In the genomic region with DNA sequence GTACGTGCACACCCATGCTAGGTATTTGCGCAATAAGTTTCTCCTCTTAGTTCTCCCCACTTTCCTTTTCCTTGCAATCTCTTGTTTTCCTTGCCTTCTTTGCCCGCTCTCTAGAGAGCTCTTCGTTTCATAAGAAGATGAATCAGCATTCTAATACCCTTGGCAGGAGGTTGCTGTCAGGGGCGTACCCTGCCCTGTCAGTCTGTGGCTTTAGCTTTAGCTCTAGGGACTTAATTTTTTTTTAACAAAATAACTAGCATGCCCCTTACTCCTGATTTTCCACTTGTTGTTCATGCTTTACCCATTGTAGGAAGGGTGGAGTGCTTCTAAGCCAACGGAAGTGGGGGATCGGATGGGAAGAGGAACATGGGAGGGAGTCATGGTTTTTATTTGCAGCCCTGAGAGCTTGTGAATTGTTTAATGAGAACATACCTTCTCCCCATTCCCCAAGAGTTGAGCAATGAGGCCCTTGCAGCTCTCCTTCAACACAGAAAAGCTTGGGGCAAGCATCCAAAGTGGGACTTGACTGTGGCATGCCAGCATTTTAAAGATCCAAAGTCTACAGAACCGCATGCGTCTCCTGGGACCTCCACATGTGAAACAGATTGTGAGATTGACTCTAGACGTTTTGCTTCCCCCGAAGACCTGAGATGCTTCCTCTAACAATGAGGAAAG, we compare ENCODE assay signal across 12 mouse cellular contexts.
DNase-seq lines count a peak whose midpoint lies in the region; ATAC-seq and TF ChIP-seq lines count a peak whose summit lies in the region.
"Had no signal": no experiment of that assay in that cellular context is flagged by ENCODE, and none has a peak within 500 bp of the region (broad histone marks: within the 10 kb centered on the region; RNA-seq: fewer than 3 reads in every experiment).

No protein-coding gene starts in this region.

- no peak overlapping the region for H3K4me2 ChIP-seq in heart, embryonic 12.5 days
- H3K4me2 ChIP-seq: forebrain, embryonic 13.5 days had no signal

- H3K4me3 ChIP-seq in heart, embryonic 12.5 days: no peak overlapping the region
- no peak overlapping the region for H3K4me3 ChIP-seq in layer of hippocampus, adult 2 months
- H3K4me3 ChIP-seq: forebrain, embryonic 13.5 days had no signal

- 74% methylated on average over 11 of the region's 11 CpGs for WGBS in heart, embryonic 12.5 days

- H3K27ac ChIP-seq in heart, embryonic 12.5 days (ENCODE audit: poor library complexity, severe bottlenecking): no peak overlapping the region
- H3K27ac ChIP-seq in layer of hippocampus, adult 2 months: no peak overlapping the region
- H3K27ac ChIP-seq: forebrain, embryonic 13.5 days had no signal

- no peak for TF ChIP-seq CTCF in layer of hippocampus, adult 2 months (conservative IDR thresholded peaks at IDR 0.05)

- H3K9me3 ChIP-seq in heart, embryonic 12.5 days (replicated peaks): 0 out of 2 replicates have a peak, but pooled peaks cover 6% of the 10 kb centered on the region

- no peaks in the 10 kb centered on the region for H3K36me3 ChIP-seq in heart, embryonic 12.5 days

- no peak for ATAC-seq in heart, embryonic 12.5 days (ENCODE audit: insufficient number of reproducible peaks, low FRiP score)
- ATAC-seq: forebrain, embryonic 13.5 days had no signal

- no peaks in the 10 kb centered on the region for H3K27me3 ChIP-seq in heart, embryonic 12.5 days (replicated peaks)
- H3K27me3 ChIP-seq: forebrain, embryonic 13.5 days had no signal

- H3K4me1 ChIP-seq in heart, embryonic 12.5 days (replicated peaks): peaks cover 7% of the 10 kb centered on the region; the same call in 1 of the 2 replicates

- no peak overlapping the region for H3K9ac ChIP-seq in heart, embryonic 12.5 days
- H3K9ac ChIP-seq: forebrain, embryonic 13.5 days had no signal

- peak; percentile 18 for DNase-seq in heart, adult 8-10 months (ENCODE audit: low spot score)
- DNase-seq in adipocyte (ENCODE audit: low spot score): peak; percentile 93
- peak; percentile 17 for DNase-seq in kidney, postnatal 14 days
- DNase-seq in lung, postnatal 25 days (ENCODE audit: low spot score): peak; percentile 82
- DNase-seq in layer of hippocampus, adult 2 months (ENCODE audit: low spot score in 2 of 2): no peak
- no peak for DNase-seq in T-cell, adult 2 months (ENCODE audit: low spot score)
- DNase-seq in thymus, postnatal 4 days: no peak
- DNase-seq: gastrocnemius, postnatal 25 days; layer of hippocampus, adult 9-11 months; thymus, postnatal 25 days had no signal

Comparison
In these comparisons a context has a peak if more than half of its experiments do, and no peak if none do; other contexts are left out.
1. DNase-seq: peak in heart, adult 8-10 months (single experiment), adipocyte (single experiment), kidney, postnatal 14 days (single experiment) and lung, postnatal 25 days (single experiment); none in layer of hippocampus, adult 2 months (0 of 2), T-cell, adult 2 months (single experiment) and thymus, postnatal 4 days (single experiment).